Mouse (Mus musculus) 3134 (cell line): ENCODE data around the gene Ppme1.

Source experiments
- DNase-seq: peaks from one replicate; pipeline ENCODE4 v3.0.0-alpha.2; 2011; ENCODE audit warnings: low spot score; ENCODE audit not compliant: insufficient read length; ENCODE audit errors: extremely low read depth

The Ppme1 gene

DNA sequence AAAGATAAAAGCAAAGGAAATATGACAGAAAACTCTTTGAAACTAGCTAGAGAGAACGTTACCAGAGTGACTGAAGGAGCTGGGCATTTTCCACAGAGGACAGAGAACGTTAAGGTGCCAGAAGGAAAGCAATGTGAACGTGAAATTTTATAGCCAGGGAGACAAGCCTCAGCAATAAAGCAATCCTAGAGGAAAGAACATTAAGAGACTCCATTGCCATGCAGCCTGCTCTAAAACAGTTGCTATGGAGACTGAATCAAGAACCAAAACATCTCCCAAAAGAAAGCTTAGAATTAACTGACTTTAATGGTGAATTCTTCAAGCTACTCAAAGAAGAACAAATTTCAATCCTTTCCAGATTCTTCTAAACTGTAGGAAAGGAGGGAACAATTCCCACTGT, 88.8 kb downstream of the Ppme1 start:
- DNase-seq: no peak

DNA sequence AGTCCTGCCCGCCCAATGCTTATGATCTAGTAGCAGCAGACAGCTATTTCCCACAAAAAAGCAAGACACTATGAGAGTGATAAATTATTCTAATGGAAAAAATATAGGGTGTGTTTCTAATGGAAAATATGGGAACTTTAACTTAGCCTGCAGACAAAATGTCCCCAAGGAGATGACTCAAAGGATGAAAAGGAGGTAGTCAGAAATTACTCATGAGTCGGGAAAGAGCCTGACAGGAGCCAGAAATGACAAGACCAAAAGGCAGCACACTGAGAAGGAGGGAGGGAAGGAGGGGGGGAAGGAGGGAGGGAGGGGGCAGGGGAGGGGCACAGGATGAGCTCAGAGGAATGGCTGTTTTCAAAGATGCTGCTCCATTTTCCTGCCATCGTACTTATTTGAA, 90.5 kb downstream of the Ppme1 start:
- DNase-seq: peak; percentile 75

DNA sequence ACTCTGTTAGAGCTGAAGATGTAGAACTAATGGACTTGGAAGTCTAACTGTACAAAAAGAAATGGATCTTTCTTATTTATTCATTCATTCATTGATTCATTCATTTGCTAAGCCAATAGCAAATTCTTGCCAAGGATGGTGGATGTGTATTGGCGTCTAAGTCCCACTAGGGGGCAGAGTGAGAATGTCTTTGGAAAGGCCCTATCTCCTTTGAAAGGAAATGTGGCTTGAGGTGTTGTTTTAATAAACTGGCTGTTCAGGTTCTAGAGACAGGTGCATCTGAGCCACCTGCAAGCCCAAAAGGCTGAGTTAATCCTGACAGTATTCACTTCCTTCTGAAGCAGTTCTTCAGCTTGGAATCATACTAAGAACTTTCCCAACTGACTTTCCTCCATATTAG, 92.3 kb downstream of the Ppme1 start:
- no peak for DNase-seq
